Mouse (Mus musculus): ENCODE results near the gene Ipmk.

- TF ChIP-seq CTCF (IDR thresholded peaks at IDR 0.05; ENCODE audit: extremely low read depth, insufficient read depth, low read length) (no peak), POLR2A (IDR thresholded peaks at IDR 0.05; ENCODE audit: extremely low read depth, insufficient read depth, low read length) (no peak)
Measured at GRCm38 (mm10) chr10:71354947-71355346, 7.4 kb downstream of the Ipmk start.
